Mouse (Mus musculus) frontal cortex, postnatal 25 days (tissue): ENCODE data around the gene Fggy.

Source experiments
- DNase-seq, 2 experiments: peaks; one replicate each; pipeline ENCODE4 v3.0.0; 2022; ENCODE audit warnings: low spot score in 2 of 2

Fggy gene

GRCm38 (mm10) chr4:95590878-95591277, 33.6 kb downstream of the Fggy start:
- DNase-seq: no peak

DNA sequence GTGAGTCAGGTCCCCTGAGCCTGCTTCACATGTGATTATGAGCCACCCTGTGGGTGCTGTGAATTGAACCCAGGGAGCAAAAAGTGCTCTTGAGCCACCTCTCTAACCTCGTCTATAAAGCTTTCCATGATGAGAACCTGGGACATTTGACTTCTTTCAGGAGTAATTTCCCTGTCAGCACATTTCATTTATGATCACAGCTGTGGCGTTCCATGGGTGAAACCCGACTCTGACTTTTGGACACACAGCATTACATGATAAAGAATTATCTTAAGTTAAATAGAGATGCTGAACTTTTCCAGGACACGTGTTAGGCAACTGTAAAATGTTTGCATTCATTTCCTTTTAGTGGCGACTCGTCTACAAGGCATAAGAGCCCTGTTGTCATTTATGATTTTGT, 39.9 kb downstream of the Fggy start:
- no peak for DNase-seq

DNA sequence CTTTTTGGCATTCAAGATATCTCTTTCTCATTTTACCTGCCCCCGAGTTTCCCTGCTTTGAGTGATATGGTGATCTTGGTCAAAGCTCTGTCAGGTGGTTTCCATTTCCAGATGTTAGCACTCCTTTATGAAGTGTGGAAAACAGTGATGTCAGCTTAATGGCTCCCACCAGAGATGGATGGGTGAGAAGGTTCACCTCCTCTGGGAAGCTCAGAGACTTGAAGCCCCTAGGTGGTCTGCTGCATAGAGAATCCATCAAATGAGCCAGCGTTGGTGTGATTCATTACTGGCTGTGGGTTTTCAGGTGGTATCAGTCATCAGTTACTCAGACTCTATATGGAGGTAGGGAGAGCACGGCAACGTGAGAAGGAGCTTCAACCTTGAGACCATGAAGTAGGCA, 44.5 kb downstream of the Fggy start:
- no peak for DNase-seq

DNA sequence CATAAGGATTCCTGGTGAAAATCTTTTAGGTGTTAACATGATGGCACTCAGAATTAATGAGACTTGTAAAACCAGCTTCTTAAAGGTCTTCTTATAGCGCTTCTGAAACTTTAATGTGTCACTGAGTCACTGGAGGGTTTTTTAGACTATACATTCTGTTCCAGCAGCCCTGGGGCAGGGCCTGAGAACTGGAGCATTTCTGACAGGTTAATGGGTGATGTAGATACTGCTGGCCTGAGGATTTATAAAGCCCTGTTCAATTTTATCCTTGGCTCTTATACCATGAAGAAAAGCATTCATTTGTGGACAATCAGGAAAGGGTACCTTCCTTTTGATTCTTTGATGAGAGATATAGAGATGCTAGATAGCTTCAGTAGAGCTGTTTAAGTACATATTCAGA, 45.9 kb downstream of the Fggy start:
- DNase-seq: no peak

GRCm38 (mm10) chr4:95610663-95611062, 53.4 kb downstream of the Fggy start:
- no peak for DNase-seq

DNA sequence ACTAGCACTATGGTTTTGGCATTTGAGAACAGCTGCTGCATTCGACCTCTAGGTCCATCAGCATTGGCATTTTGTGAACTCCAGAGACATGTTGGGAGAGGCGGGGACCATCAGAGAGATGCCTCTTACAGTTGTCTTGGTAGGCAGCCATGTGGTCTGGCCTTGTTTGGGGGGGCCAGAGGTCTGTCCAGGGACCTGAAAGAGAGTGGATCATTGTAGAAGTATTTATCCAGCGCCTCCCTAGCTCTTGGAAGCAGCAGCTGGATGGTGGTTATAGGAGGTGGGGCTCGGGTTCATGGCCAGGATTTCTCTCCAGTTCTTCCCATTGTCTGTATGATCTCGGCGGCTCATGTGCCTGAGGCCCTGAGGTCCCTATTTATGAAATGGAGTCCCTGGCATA, 54.1 kb downstream of the Fggy start:
- DNase-seq: no peak

DNA sequence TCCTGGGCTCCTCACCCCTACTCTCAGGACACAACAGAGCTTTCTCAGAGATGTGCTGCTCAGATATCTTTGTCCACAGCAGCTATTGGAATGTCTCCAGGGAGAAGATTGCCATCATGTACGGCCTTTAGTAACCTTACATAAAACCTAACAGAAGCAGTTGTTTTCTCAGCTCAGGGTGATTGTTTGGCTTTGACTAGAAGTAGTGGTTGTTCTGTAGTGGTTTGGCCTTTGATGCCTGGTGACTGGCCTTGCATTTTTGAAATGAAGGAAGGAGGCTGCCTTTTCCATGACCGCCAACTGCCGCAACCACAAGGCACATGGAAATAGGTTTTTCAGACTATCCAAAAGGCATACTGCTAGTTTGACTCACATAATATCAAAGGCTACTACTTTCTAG, 63.7 kb downstream of the Fggy start:
- DNase-seq: no peak

- DNase-seq: no peak
Measured at GRCm38 (mm10) chr4:95624696-95625095, 67.4 kb downstream of the Fggy start.

DNA sequence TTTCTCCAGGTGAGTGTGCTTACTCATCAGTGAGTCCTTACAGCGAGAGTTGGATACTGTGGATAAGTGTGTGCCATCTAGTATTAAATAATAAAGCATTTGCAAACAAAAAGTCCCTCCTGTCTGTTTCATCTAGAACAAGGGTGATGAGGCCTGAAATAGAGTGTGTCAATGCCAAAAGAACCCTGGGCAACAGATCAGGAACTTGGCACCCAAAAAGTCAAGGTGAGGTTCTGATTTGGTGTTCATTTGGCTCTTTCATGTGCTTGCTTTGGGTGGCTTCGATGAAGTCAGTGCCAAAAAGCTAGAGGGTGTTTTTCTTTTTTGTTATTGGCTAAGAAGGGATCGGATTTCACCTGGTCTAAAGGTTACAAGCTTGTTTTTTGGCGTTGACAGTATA, 68.3 kb downstream of the Fggy start:
- no peak for DNase-seq

DNA sequence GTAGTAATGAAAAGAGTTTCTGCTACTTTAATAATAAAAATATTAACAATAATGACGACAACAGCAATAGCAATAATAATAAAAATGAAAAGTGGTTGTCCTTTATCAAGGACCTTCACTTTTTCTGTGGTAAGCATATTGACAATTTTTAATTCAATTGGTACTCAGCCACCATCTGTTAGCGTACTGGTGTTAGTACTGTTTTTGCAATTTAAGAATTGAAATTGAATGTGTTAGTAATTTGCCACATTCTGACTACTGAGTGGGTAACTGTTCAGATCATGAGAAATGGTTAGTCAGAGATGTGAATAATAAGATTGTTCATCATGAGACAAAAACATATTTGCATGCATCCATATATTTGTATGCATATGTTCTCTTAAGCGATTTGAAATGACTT, 68.9 kb downstream of the Fggy start:
- no peak for DNase-seq

DNA sequence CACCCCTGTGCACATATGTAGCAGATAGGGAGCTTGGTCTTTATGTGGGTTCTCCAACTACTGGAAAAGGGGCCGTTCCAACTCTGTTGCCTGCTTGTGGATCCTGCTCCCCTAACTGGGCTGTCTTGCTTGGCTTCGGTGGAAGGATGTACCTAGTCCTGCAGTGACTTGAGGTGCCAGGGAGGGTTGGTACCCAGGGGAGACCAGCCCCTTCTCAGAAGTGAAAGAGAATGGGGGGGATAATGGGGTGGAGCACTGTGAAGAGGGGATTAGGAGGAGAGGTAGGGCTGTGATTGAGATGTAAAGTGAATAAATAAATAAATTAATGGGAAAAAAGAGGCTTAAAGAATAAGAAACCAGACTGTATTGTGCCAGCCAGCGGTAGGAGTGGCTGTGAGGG, 77.6 kb downstream of the Fggy start:
- DNase-seq: no peak

DNA sequence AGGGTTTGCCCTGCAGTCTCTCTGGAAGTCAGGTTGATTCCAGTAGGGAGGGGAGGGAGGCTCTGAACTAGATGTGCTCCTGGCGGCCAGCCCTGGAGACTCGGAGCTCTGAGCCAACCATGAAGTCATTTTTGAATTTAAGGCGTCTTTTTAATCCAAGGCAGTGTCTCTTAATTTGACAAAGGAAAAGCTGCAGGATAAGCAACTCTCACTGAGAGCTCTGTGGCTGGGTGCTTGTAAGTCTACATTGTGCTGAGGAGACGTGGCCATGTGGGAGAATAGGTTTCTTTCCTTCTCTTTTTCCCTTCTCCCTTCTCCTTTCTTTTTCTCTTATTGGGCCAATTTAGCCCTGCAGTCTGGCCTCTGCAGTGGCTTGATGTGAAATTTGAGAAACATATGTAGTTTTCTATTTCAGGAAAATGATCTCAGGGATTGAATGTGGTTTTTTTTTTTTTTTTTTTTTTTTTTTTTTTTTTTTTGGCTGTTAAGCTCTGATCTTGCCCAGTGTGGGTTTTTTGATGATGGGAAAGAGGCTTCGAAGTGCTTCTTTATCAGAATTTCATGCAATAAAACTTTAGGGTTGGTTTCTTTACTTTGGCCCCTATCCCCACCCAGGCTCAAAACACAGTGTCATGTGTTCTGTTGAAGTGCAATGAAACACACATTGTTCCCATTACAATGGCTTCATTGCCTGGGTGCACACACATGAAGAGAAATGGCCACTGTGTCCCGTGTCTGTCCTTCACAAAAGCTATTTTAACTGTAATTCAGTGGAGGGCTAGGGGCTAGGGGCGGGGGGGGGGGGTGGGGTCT, 79.8 kb downstream of the Fggy start:
- peak; percentile 32 for DNase-seq

DNA sequence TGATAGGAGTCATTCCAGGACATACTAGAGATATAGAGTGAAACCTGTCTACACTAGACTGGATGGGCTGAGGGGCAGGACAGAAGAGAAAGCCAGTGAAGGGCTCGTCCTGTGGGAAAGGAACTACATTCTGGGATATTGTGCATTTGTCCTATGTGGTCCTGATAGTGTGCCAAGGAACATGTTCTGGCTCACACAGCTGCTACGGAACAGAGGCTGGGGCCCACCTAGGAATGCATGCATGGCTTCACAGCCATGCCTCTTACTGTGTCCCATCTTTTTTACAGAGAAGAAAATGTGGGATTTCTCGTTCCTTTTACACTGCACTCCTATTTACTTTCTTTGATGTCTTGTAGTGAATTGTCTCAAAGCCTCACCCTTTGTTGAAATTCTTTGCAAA, 80.8 kb downstream of the Fggy start:
- DNase-seq: no peak

DNA sequence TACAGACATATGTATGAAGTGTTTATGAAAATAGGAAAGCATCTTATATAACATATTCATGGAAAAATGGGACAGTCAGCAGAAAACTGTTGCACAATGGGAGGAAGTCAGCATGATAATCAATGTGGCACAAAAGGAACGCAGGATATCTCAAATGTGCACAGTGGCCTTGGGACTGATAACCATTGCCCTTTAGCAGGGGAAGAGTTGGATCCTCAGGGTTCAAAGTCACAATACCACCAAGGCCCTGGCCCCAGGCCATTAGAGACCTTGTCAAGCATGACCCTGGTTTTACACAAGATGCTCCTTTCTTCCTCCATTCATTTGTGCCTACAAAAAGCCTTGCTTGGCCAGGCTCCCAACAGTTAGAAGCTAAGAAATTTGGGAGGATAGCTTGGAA, 83.5 kb downstream of the Fggy start:
- no peak for DNase-seq

DNA sequence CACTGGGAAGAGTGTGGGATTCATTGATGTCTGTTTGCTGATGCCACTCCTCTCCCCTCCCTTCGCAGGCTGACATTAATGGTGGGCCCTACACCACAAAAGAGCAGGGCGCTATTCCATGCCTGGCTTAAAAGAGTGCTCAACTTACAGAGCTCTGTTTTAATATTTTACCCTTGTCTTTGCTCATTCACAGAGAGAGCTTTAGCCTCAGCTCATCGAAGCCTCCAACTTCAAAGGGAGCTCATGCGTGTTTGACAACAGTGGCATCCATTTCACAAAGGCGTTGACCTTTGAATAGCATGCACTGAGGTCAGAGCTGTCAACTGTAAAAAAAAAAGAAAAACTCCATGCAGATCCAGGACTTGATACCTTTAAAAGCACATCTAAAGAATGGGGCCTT, 86.7 kb downstream of the Fggy start:
- no peak for DNase-seq

GRCm38 (mm10) chr4:95648801-95649551, 91.7 kb downstream of the Fggy start:
- no peak for DNase-seq

GRCm38 (mm10) chr4:95649552-95649905, 92.2 kb downstream of the Fggy start:
- no peak for DNase-seq

GRCm38 (mm10) chr4:95649980-95650379, 92.7 kb downstream of the Fggy start:
- no peak for DNase-seq

- no peak for DNase-seq
Measured at GRCm38 (mm10) chr4:95652044-95652443, 94.7 kb downstream of the Fggy start.

DNA sequence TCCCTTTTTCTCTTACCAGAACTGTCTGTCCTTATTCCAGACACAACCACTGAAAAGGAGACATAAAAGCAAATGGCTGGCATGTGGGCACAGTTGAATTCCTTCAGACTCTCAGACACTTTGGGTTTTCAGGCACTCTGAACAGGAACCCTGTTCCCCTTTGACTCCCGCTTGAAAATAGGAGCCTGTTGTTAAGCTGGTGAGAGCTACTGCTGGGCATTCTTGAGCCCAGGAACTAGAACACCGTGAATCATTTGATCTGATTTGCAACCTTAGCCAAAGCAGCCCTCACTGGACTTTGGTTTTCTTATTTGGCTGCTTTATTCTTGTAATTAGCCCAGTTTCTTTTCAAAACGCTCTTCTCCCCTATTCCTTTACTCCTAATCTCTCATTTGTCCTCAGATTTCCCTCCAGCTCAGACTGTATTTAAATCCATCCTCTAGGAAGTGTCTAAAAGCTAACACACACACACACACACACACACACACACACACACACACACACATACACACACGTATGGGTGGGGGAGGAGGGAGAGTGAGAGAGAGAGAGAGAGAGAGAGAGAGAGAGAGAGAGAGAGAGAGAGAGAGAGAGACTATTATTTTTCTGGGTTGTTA, 96.1 kb downstream of the Fggy start:
- no peak for DNase-seq

DNA sequence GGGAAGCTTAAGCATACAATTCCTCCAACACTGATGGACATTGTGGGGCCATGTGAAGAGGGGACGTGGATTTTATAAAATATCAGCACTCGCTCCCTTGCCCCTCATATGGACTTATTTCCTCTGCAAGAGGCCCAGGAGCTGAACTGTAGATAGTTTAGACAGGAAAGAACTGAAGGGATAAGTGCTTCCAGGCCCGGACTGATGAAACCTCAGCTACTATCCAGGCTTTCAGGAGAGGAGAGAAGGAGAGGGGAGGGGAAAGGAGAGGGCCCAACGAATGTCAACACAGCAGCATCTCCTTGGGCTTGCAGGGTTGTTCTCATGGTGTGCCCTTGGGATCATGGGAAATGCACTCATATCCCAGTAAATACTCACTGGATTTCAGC, 96.6 kb downstream of the Fggy start:
- DNase-seq: no peak

- no peak for DNase-seq
Measured at GRCm38 (mm10) chr4:95659024-95659423, 101.7 kb downstream of the Fggy start.

DNA sequence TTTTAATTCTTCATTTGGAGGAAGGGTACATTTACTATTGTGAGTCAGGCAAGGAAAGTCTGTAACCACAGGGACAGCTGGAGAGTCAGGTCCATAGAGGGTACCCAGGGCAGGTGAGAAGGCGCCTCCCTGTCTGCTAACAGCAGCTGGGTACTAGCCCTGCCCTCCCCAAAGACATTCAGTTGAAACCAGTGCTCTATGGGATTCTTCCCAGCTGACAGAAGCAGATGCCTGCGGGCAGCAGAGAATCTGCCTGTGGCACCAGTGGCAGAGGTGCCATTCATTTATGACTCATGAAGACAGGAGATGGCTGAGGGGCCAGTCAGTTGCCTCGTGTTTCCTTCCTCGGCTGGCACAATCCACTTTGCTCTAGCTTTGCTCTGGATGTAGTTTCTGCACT, 106.3 kb downstream of the Fggy start:
- DNase-seq: no peak
